Mouse (Mus musculus): ENCODE results near the gene Slc39a11. TPM values are rescaled to one million over a fixed set of nuclear protein-coding genes. Genes with fewer than 3 reads are reported as not detected.

Slc39a11 gene
- polyA plus RNA-seq, 1 experiment from 2014 or later, result 38.5 TPM

- no peak overlapping the region for H3K27ac ChIP-seq (ENCODE audit: low read length)
- H3K4me2 ChIP-seq (ENCODE audit: low read length), result no peak overlapping the region
- H3K4me1 ChIP-seq (ENCODE audit: control insufficient read depth, insufficient read depth, low read length), result no peaks in the 10 kb centered on the region; the same call in 1 of the 2 replicates
- no peak overlapping the region for H3K9ac ChIP-seq (ENCODE audit: low read depth, low read length)
- H3K27me3 ChIP-seq (ENCODE audit: control insufficient read depth, insufficient read depth, low read depth, low read length), result no peaks in the 10 kb centered on the region
- no peak overlapping the region for H3K4me3 ChIP-seq (ENCODE audit: low read depth, low read length)
- WGBS, result 51% methylated on average over 10 of the region's 10 CpGs
- no peaks in the 10 kb centered on the region; the same call in 1 of the 2 replicates for H3K9me3 ChIP-seq (replicated peaks; ENCODE audit: control insufficient read depth, low read length, poor library complexity, severe bottlenecking)
- ATAC-seq, result no peak
- H3K36me3 ChIP-seq (ENCODE audit: control insufficient read depth, insufficient read depth, low read length), result peaks cover 3% of the 10 kb centered on the region; the same call in 1 of the 2 replicates
Measured at GRCm38 (mm10) chr11:113309265-113309951, 340.5 kb downstream of the Slc39a11 start.

- H3K27me3 ChIP-seq (ENCODE audit: control insufficient read depth, insufficient read depth, low read depth, low read length), result no peaks in the 10 kb centered on the region
- no peak overlapping the region for H3K4me2 ChIP-seq (ENCODE audit: low read length)
- H3K4me1 ChIP-seq (ENCODE audit: control insufficient read depth, insufficient read depth, low read length), result no peaks in the 10 kb centered on the region; the same call in 1 of the 2 replicates
- H3K4me3 ChIP-seq (ENCODE audit: low read depth, low read length), result no peak overlapping the region
- no peak overlapping the region for H3K9ac ChIP-seq (ENCODE audit: low read depth, low read length)
- no peaks in the 10 kb centered on the region; the same call in 1 of the 2 replicates for H3K9me3 ChIP-seq (replicated peaks; ENCODE audit: control insufficient read depth, low read length, poor library complexity, severe bottlenecking)
- 42% methylated on average over 4 of the region's 4 CpGs for WGBS
- H3K36me3 ChIP-seq (ENCODE audit: control insufficient read depth, insufficient read depth, low read length), result peaks cover 3% of the 10 kb centered on the region; the same call in 1 of the 2 replicates
- peak overlapping the region; percentile 50; the same call in 1 of the 2 replicates for H3K27ac ChIP-seq (ENCODE audit: low read length)
- ATAC-seq, result no peak
Measured at GRCm38 (mm10) chr11:113308256-113308941, 341.5 kb downstream of the Slc39a11 start.

DNA sequence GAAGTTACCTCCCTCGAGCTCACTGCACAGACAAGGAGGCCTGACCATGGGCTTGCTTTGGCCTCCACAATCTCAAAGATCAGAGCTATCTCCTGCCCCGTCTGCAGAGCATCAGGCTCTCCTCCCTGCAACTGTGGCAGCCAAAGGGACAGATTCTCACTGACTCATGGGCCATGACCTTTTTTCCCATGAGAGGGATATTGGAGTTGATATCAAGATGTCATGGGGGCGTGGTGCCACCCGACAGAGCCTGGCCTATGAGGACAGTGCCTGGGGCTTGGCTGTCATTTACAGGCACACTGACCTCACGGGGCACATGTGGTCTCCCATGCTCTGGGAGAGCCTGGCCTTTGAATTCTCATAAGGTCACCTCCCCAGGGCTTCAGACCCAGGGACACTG lies 346.7 kb downstream of the Slc39a11 start:
- Histone ChIP-seq H3K27ac (ENCODE audit: low read length) (no peak overlapping the region), H3K36me3 (ENCODE audit: control insufficient read depth, insufficient read depth, low read length) (peaks cover 3% of the 10 kb centered on the region; the same call in 1 of the 2 replicates), H3K9me3 (replicated peaks; ENCODE audit: control insufficient read depth, low read length, poor library complexity, severe bottlenecking) (no peaks in the 10 kb centered on the region; the same call in 1 of the 2 replicates), H3K9ac (ENCODE audit: low read depth, low read length) (no peak overlapping the region), H3K4me1 (ENCODE audit: control insufficient read depth, insufficient read depth, low read length) (no peaks in the 10 kb centered on the region; the same call in 1 of the 2 replicates), H3K4me3 (ENCODE audit: low read depth, low read length) (no peak overlapping the region), H3K4me2 (ENCODE audit: low read length) (no peak overlapping the region), H3K27me3 (ENCODE audit: control insufficient read depth, insufficient read depth, low read depth, low read length) (no peaks in the 10 kb centered on the region)
- no peak for ATAC-seq
- WGBS, result 84% methylated on average over 5 of the region's 5 CpGs

- Histone ChIP-seq H3K4me2 (ENCODE audit: low read length) (no peak overlapping the region), H3K9ac (ENCODE audit: low read depth, low read length) (no peak overlapping the region), H3K4me1 (ENCODE audit: control insufficient read depth, insufficient read depth, low read length) (peaks cover 6% of the 10 kb centered on the region; the same call in 1 of the 2 replicates), H3K27me3 (ENCODE audit: control insufficient read depth, insufficient read depth, low read depth, low read length) (no peaks in the 10 kb centered on the region), H3K27ac (ENCODE audit: low read length) (no peak overlapping the region), H3K36me3 (ENCODE audit: control insufficient read depth, insufficient read depth, low read length) (no peaks in the 10 kb centered on the region), H3K4me3 (ENCODE audit: low read depth, low read length) (no peak overlapping the region), H3K9me3 (replicated peaks; ENCODE audit: control insufficient read depth, low read length, poor library complexity, severe bottlenecking) (no peaks in the 10 kb centered on the region)
- no peak for ATAC-seq
- 49% methylated on average over 10 of the region's 10 CpGs for WGBS
Measured at GRCm38 (mm10) chr11:113299492-113299891, 350.4 kb downstream of the Slc39a11 start.

GRCm38 (mm10) chr11:113297765-113298164 lies 352.1 kb downstream of the Slc39a11 start:
- 0 out of 2 replicates have a peak, but pooled peaks have one; percentile 34 for ATAC-seq
- H3K27ac ChIP-seq (ENCODE audit: low read length), result no peak overlapping the region
- H3K4me3 ChIP-seq (ENCODE audit: low read depth, low read length), result no peak overlapping the region
- no peak overlapping the region for H3K9ac ChIP-seq (ENCODE audit: low read depth, low read length)
- WGBS, result 19% methylated on average over 2 of the region's 2 CpGs
- peaks cover 7% of the 10 kb centered on the region; the same call in 1 of the 2 replicates for H3K4me1 ChIP-seq (ENCODE audit: control insufficient read depth, insufficient read depth, low read length)
- H3K36me3 ChIP-seq (ENCODE audit: control insufficient read depth, insufficient read depth, low read length), result no peaks in the 10 kb centered on the region
- H3K27me3 ChIP-seq (ENCODE audit: control insufficient read depth, insufficient read depth, low read depth, low read length), result no peaks in the 10 kb centered on the region
- H3K9me3 ChIP-seq (replicated peaks; ENCODE audit: control insufficient read depth, low read length, poor library complexity, severe bottlenecking), result no peaks in the 10 kb centered on the region
- no peak overlapping the region for H3K4me2 ChIP-seq (ENCODE audit: low read length)

GRCm38 (mm10) chr11:113296912-113297625 lies 352.8 kb downstream of the Slc39a11 start:
- no peak for ATAC-seq
- 89% methylated on average over 22 of the region's 22 CpGs for WGBS
- peaks cover 7% of the 10 kb centered on the region; the same call in 1 of the 2 replicates for H3K4me1 ChIP-seq (ENCODE audit: control insufficient read depth, insufficient read depth, low read length)
- no peak overlapping the region for H3K9ac ChIP-seq (ENCODE audit: low read depth, low read length)
- H3K4me3 ChIP-seq (ENCODE audit: low read depth, low read length), result no peak overlapping the region
- H3K27me3 ChIP-seq (ENCODE audit: control insufficient read depth, insufficient read depth, low read depth, low read length), result no peaks in the 10 kb centered on the region
- no peaks in the 10 kb centered on the region for H3K36me3 ChIP-seq (ENCODE audit: control insufficient read depth, insufficient read depth, low read length)
- no peak overlapping the region for H3K4me2 ChIP-seq (ENCODE audit: low read length)
- H3K9me3 ChIP-seq (replicated peaks; ENCODE audit: control insufficient read depth, low read length, poor library complexity, severe bottlenecking), result no peaks in the 10 kb centered on the region
- H3K27ac ChIP-seq (ENCODE audit: low read length), result no peak overlapping the region

- no peak overlapping the region for H3K4me3 ChIP-seq (ENCODE audit: low read depth, low read length)
- peaks cover 7% of the 10 kb centered on the region; the same call in 1 of the 2 replicates for H3K4me1 ChIP-seq (ENCODE audit: control insufficient read depth, insufficient read depth, low read length)
- no peaks in the 10 kb centered on the region for H3K36me3 ChIP-seq (ENCODE audit: control insufficient read depth, insufficient read depth, low read length)
- no peak overlapping the region for H3K9ac ChIP-seq (ENCODE audit: low read depth, low read length)
- no peaks in the 10 kb centered on the region for H3K27me3 ChIP-seq (ENCODE audit: control insufficient read depth, insufficient read depth, low read depth, low read length)
- no peak overlapping the region for H3K27ac ChIP-seq (ENCODE audit: low read length)
- WGBS, result 23% methylated on average over 7 of the region's 7 CpGs
- no peak for ATAC-seq
- H3K9me3 ChIP-seq (replicated peaks; ENCODE audit: control insufficient read depth, low read length, poor library complexity, severe bottlenecking), result no peaks in the 10 kb centered on the region
- H3K4me2 ChIP-seq (ENCODE audit: low read length), result no peak overlapping the region
Measured at GRCm38 (mm10) chr11:113296162-113296561, 353.7 kb downstream of the Slc39a11 start.

DNA sequence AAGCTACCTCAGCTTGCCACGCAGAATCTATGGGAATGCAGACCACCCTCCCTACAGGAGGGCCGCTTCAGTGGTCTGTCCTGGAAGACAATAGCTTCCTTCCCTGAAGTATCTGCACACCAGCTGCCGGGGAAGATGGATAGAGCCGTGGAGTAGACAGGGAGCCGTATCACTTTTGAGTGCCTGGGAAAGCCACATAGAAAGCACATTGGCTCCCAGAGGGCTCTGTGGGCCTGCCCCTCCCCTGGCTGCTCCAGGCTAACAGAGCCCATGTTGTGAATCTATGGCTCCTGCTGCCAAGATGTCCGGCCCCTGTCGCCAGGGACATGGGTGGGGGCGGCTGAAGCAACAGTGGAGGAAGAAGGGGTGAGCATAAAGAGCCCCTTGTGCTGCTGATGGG lies 355.4 kb downstream of the Slc39a11 start:
- H3K4me2 ChIP-seq (ENCODE audit: low read length), result no peak overlapping the region
- H3K36me3 ChIP-seq (ENCODE audit: control insufficient read depth, insufficient read depth, low read length), result no peaks in the 10 kb centered on the region
- no peak overlapping the region; the same call in 1 of the 2 replicates for H3K9ac ChIP-seq (ENCODE audit: low read depth, low read length)
- H3K4me1 ChIP-seq (ENCODE audit: control insufficient read depth, insufficient read depth, low read length), result peaks cover 7% of the 10 kb centered on the region; the same call in 1 of the 2 replicates
- peak overlapping the region; percentile 53; the same call in 1 of the 2 replicates for H3K27ac ChIP-seq (ENCODE audit: low read length)
- no peaks in the 10 kb centered on the region for H3K27me3 ChIP-seq (ENCODE audit: control insufficient read depth, insufficient read depth, low read depth, low read length)
- no peaks in the 10 kb centered on the region for H3K9me3 ChIP-seq (replicated peaks; ENCODE audit: control insufficient read depth, low read length, poor library complexity, severe bottlenecking)
- ATAC-seq, result peak; percentile 59
- H3K4me3 ChIP-seq (ENCODE audit: low read depth, low read length), result no peak overlapping the region
- WGBS, result 29% methylated on average over 7 of the region's 8 CpGs

Data from midbrain, embryonic 16.5 days (tissue).